Mouse (Mus musculus) MEL (cell line): Measurements from ENCODE around the gene Sfn. TPM values are rescaled to one million over a fixed set of nuclear protein-coding genes. Genes with fewer than 3 reads are reported as not detected.

ENCODE experiments used
- DNase-seq: peaks from one replicate; pipeline ENCODE4 v3.0.0; 2011; ENCODE audit warnings: low read depth, low spot score
- H3K27ac ChIP-seq: 2 replicates; pipeline ENCODE4 v1.5.1; 2012; ENCODE audit warnings: low read depth, mild to moderate bottlenecking, control low read depth, low read length, moderate library complexity; ENCODE audit not compliant: control insufficient read depth
- H3K27me3 ChIP-seq, 2 experiments: fragments of 150-350 bp in 1 of 2; sonication (generic) in 1 of 2; 2 replicates each; pipeline ENCODE4 v1.6.1; 2012; ENCODE audit warnings: low read length in 2 of 2, mild to moderate bottlenecking in 2 of 2, improper control_type of control experiment in 1 of 2, moderate library complexity in 1 of 2; ENCODE audit not compliant: insufficient read depth in 2 of 2, control insufficient read depth in 1 of 2
- H3K36me3 ChIP-seq, 2 experiments: 2 replicates each; pipeline ENCODE4 v1.6.1; 2012 to 2014; ENCODE audit warnings: low read length in 2 of 2, improper control_type of control experiment in 1 of 2, inconsistent platforms in 1 of 2, mild to moderate bottlenecking in 1 of 2; ENCODE audit not compliant: insufficient read depth in 2 of 2, control insufficient read depth in 1 of 2
- H3K4me1 ChIP-seq, 2 experiments: fragments of 150-350 bp in 1 of 2; sonication (generic) in 1 of 2; 2 replicates each; pipeline ENCODE4 v1.6.1; 2012; ENCODE audit warnings: low read length in 2 of 2, improper control_type of control experiment in 1 of 2, mild to moderate bottlenecking in 1 of 2; ENCODE audit not compliant: insufficient read depth in 2 of 2, control insufficient read depth in 1 of 2
- H3K4me3 ChIP-seq, 2 experiments: fragments of 150-350 bp in 1 of 2; sonication (generic) in 1 of 2; 2 replicates each; pipeline ENCODE4 v1.5.1; 2012; ENCODE audit warnings: low read depth in 2 of 2, low read length in 2 of 2, mild to moderate bottlenecking in 2 of 2, moderate library complexity in 2 of 2, control low read depth in 1 of 2, improper control_type of control experiment in 1 of 2; ENCODE audit not compliant: control insufficient read depth in 1 of 2, insufficient read depth in 1 of 2
- H3K79me2 ChIP-seq: 2 replicates; pipeline ENCODE4 v1.6.1; 2012; ENCODE audit warnings: mild to moderate bottlenecking, low read length, moderate library complexity; ENCODE audit not compliant: control insufficient read depth, poor library complexity, insufficient read depth
- H3K9ac ChIP-seq: 2 replicates; pipeline ENCODE4 v1.6.1; 2012; ENCODE audit warnings: low read depth, mild to moderate bottlenecking, control low read depth, low read length, moderate library complexity; ENCODE audit not compliant: control insufficient read depth, poor library complexity, severe bottlenecking
- H3K9me3 ChIP-seq: fragments of 150-350 bp; sonication (generic); replicated peaks from 2 replicates; pipeline ENCODE4 v1.6.1; 2012; ENCODE audit warnings: mild to moderate bottlenecking, low read length, improper control_type of control experiment, moderate library complexity; ENCODE audit not compliant: insufficient read depth
- BHLHE40 ChIP-seq: IDR thresholded peaks from 2 replicates; pipeline ENCODE4 v1.6.1; 2012; ENCODE audit warnings: low read depth, mild to moderate bottlenecking, inconsistent platforms, low read length, improper control_type of control experiment, borderline replicate concordance
- EP300 ChIP-seq, 2 experiments: IDR thresholded peaks; 2 replicates each; pipeline ENCODE4 v1.6.1; 2011; ENCODE audit warnings: improper control_type of control experiment in 2 of 2, low read length in 2 of 2, low read depth in 1 of 2, mild to moderate bottlenecking in 1 of 2
- JUND ChIP-seq: IDR thresholded peaks from 2 replicates; pipeline ENCODE4 v1.6.1; 2011; ENCODE audit warnings: low read depth, mild to moderate bottlenecking, improper control_type of control experiment, low read length
- KAT2A ChIP-seq: conservative IDR thresholded peaks from 2 replicates; pipeline ENCODE4 v1.6.1; 2012; ENCODE audit warnings: low read depth, low read length, improper control_type of control experiment, inconsistent platforms
- MAFK ChIP-seq: IDR thresholded peaks from 2 replicates; pipeline ENCODE4 v1.6.1; 2011; ENCODE audit warnings: low read depth, mild to moderate bottlenecking, low read length, improper control_type of control experiment, borderline replicate concordance
- MAX ChIP-seq: IDR thresholded peaks from 2 replicates; pipeline ENCODE4 v1.6.1; 2011; ENCODE audit warnings: low read length, improper control_type of control experiment
- MAZ ChIP-seq: IDR thresholded peaks from 2 replicates; pipeline ENCODE4 v1.6.1; 2012; ENCODE audit warnings: low read depth, mild to moderate bottlenecking, inconsistent platforms, low read length, improper control_type of control experiment
- MXI1 ChIP-seq: IDR thresholded peaks from 2 replicates; pipeline ENCODE4 v1.6.1; 2011; ENCODE audit warnings: mild to moderate bottlenecking, low read depth, low read length, improper control_type of control experiment
- MYC ChIP-seq: IDR thresholded peaks from 2 replicates; pipeline ENCODE4 v1.6.1; 2011; ENCODE audit warnings: low read depth, mild to moderate bottlenecking, low read length, improper control_type of control experiment, moderate library complexity
- POLR2AphosphoS2 ChIP-seq: IDR thresholded peaks from 2 replicates; pipeline ENCODE4 v1.6.1; 2011; ENCODE audit warnings: low read length, improper control_type of control experiment
- POLR2AphosphoS5 ChIP-seq: IDR thresholded peaks from 2 replicates; pipeline ENCODE4 v1.6.1; 2012; ENCODE audit warnings: low read depth, borderline replicate concordance, mild to moderate bottlenecking, inconsistent platforms, low read length, moderate library complexity, mixed read lengths
- RCOR1 ChIP-seq: IDR thresholded peaks from 2 replicates; pipeline ENCODE4 v1.6.1; 2012; ENCODE audit warnings: low read depth, mild to moderate bottlenecking, inconsistent platforms, low read length, improper control_type of control experiment
- SMC3 ChIP-seq: IDR thresholded peaks from 2 replicates; pipeline ENCODE4 v1.6.1; 2011; ENCODE audit warnings: low read depth, low read length, improper control_type of control experiment
- TAL1 ChIP-seq: IDR thresholded peaks from 2 replicates; pipeline ENCODE4 v1.6.1; 2012; ENCODE audit warnings: mild to moderate bottlenecking, inconsistent platforms, low read length, moderate library complexity, mixed read lengths
- ZC3H11A ChIP-seq: IDR thresholded peaks from 2 replicates; pipeline ENCODE4 v1.6.1; 2012; ENCODE audit warnings: low read depth, mild to moderate bottlenecking, inconsistent platforms, low read length, improper control_type of control experiment
- polyA plus RNA-seq, 2 experiments: library from polyadenylated mRNA; stranded (reverse) in 1 of 2; unstranded in 1 of 2; fragments of >175 nt in 1 of 2; fragments of >200 nt in 1 of 2; gene quantifications; 2 replicates each; pipeline versions ENCODE4 v1.2.1 to v1.2.4; 2012; ENCODE audit warnings: low replicate concordance in 2 of 2, low read depth in 1 of 2; ENCODE audit not compliant: insufficient read length in 2 of 2, insufficient read depth in 1 of 2, missing spikeins in 1 of 2
- total RNA-seq: library from RNA; depleted of rRNA; stranded (reverse); fragments of 300-350 nt; gene quantifications from 2 replicates; pipeline ENCODE4 v1.2.3, GENCODE M21; 2012

Sfn gene
- total and polyA plus RNA-seq, 3 experiments, result 0.12 to 0.19 TPM; not detected in 1

DNA sequence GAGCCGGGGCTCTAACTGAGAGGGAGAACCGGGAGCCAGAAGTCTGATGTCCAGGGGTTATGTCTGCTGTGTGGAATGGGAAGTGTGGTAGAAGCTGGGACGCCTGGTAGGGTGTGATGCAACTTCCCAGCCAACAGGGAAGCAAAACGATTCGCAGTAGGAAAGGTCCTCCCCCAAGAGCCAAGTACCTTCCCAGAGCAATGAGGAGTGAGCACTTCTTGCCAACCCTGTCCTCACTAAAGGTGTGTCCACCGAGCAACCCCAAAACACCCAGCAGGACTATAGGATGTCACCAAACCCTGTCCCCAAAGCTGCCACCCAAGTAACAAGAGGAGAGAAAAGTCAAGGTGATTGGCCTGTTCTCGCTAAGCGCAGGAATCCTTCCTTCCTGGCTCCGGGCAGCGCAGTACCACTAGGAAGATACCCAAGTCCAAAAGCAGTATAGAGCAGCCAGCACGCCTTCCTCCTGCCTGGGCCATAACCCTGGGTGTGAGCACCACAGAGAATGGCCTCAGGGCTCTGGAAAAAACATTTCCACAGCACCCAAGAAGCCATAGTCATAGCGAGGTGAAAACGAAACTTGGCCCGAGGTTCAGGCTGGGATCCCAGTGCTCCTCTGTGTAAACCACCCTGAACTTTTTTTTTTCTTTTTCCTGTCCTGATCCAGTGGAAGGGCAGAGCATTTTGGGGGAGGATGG lies 29.3 kb upstream of the Sfn start:
- H3K9ac ChIP-seq, result no peak overlapping the region
- H3K79me2 ChIP-seq, result peaks cover 8% of the 10 kb centered on the region
- H3K9me3 ChIP-seq, result no peaks in the 10 kb centered on the region
- TF ChIP-seq POLR2AphosphoS2 (no peak), POLR2AphosphoS5 (no peak), EP300 (IDR thresholded peaks at IDR 0.05; ENCODE audit: low read depth in 1 of 2, low read length in 2 of 2) (no peak)
- H3K4me1 ChIP-seq, result peaks cover 3 to 15% of the 10 kb centered on the region in 2 experiments; a peak in 3 of 4 replicates
- no peak overlapping the region for H3K27ac ChIP-seq
- no peak overlapping the region for H3K4me3 ChIP-seq
- DNase-seq, result no peak
- peaks cover 0 to 6% of the 10 kb centered on the region in 2 experiments; a peak in 2 of 4 replicates for H3K36me3 ChIP-seq
- H3K27me3 ChIP-seq, result no peaks in the 10 kb centered on the region

GRCm38 (mm10) chr4:133630326-133630920 lies 28.5 kb upstream of the Sfn start:
- H3K9me3 ChIP-seq, result no peaks in the 10 kb centered on the region
- no peak overlapping the region for H3K27ac ChIP-seq
- no peaks in the 10 kb centered on the region for H3K27me3 ChIP-seq
- DNase-seq, result no peak
- TF ChIP-seq ZC3H11A (no peak), KAT2A (no peak), MXI1 (no peak), MAZ (no peak), MAX (no peak), MAFK (no peak), TAL1 (no peak), BHLHE40 (no peak), JUND (no peak), MYC (no peak), SMC3 (no peak), RCOR1 (no peak)
- H3K4me3 ChIP-seq, result no peak overlapping the region
- peaks cover 8% of the 10 kb centered on the region for H3K79me2 ChIP-seq
- peaks cover 3 to 15% of the 10 kb centered on the region in 2 experiments; a peak in 3 of 4 replicates for H3K4me1 ChIP-seq
- no peak overlapping the region for H3K9ac ChIP-seq
- H3K36me3 ChIP-seq, result peaks cover 0 to 6% of the 10 kb centered on the region in 2 experiments; a peak in 2 of 4 replicates
